Mouse (Mus musculus) ES-E14 (cell line): ENCODE data around the gene Ephx1.

Source experiments
- HCFC1 ChIP-seq: IDR thresholded peaks from 2 replicates; pipeline ENCODE4 v1.6.1; 2012; ENCODE audit warnings: low read length, inconsistent platforms, borderline replicate concordance; ENCODE audit not compliant: insufficient read depth
- MAFK ChIP-seq: IDR thresholded peaks from 2 replicates; pipeline ENCODE4 v1.6.1; 2014; ENCODE audit warnings: mild to moderate bottlenecking, low read depth, low read length, inconsistent platforms; ENCODE audit not compliant: insufficient read depth
- ZNF384 ChIP-seq: IDR thresholded peaks from 2 replicates; pipeline ENCODE4 v1.6.1; 2012; ENCODE audit warnings: low read depth, low read length, inconsistent platforms

GRCm38 (mm10) chr1:180952085-180952746 lies 68.5 kb downstream of the Ephx1 start:
- TF ChIP-seq HCFC1 (no peak), MAFK (no peak), ZNF384 (no peak)
